Mouse (Mus musculus): ENCODE measurements around the gene Lmnb2.

DNA sequence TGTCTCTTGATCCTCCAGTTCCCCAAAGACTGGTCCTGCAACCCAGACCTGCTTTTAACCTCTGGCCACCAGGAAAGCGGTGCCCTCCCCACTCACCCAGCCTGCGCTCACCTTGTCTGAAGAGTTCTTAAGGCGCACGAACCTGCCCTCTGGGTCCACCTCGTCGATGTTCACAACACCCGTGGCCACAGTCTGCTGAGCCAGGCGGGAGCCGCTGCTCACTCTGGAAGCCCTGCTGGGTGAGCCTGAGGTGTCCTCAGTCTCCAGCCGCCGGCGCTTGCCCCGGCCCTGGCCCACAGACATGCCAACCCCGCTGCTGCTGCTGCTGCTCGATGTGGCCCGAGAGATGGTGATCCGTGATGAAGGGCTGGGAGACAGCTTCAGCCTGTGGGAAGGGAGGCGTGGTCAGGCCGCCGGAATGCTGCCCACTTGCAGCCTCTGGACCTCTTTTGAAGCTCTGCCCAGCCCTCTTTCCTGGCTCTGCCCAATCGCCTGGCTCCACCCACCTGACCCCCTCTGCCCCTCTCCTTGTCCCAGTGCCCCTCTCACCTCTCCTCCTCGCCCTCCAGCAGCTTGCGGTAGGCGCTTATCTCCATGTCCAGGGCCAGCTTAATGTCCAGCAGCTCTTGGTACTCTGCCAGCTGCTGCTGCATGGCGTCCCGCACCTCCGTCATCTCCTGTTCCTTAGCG is 13.9 kb downstream of the Lmnb2 start:
- TF ChIP-seq CTCF (IDR thresholded peaks at IDR 0.05; ENCODE audit: extremely low read depth, insufficient read depth, insufficient read length, insufficient replicate concordance) (no peak), POLR2A (IDR thresholded peaks at IDR 0.05; ENCODE audit: low read depth, low read length) (no peak)
